Mouse (Mus musculus) embryo, embryonic 10 days (tissue): ENCODE measurements at regions not wholly inside any gene's neighbourhood (a gene's known extent, or its start where the extent isn't known, plus 50 kb on each side); places are given as distances from the start of the nearest gene placed in this dataset.
"Not testable (repeated sequence)": the region's sequence is repeated elsewhere in the genome, so short reads cannot be mapped to it uniquely, and the experiment has no call there.

Source experiments
- DNase-seq: peaks from one replicate; pipeline ENCODE4 v3.0.0-alpha.2; 2015; ENCODE audit warnings: low spot score

- no peak for DNase-seq
Measured at GRCm38 (mm10) chr10:96685991-96686601, 69.3 kb downstream of the Btg1 start.

- no peak for DNase-seq
Measured at GRCm38 (mm10) chr10:96686659-96687440, 70.0 kb downstream of the Btg1 start.

GRCm38 (mm10) chr10:96687441-96687772 is 70.6 kb downstream of the Btg1 start:
- DNase-seq, result no peak

GRCm38 (mm10) chr10:96689976-96690867 is 73.4 kb downstream of the Btg1 start:
- DNase-seq, result no peak

GRCm38 (mm10) chr10:96690868-96691302 is 74.1 kb downstream of the Btg1 start:
- DNase-seq, result no peak

- no peak for DNase-seq
Measured at GRCm38 (mm10) chr10:96691319-96691870, 74.6 kb downstream of the Btg1 start.

GRCm38 (mm10) chr10:96692821-96693220 is 76.0 kb downstream of the Btg1 start:
- no peak for DNase-seq

GRCm38 (mm10) chr10:96693766-96694165 is 77.0 kb downstream of the Btg1 start:
- no peak for DNase-seq

GRCm38 (mm10) chr10:96696571-96696970 is 79.8 kb downstream of the Btg1 start:
- no peak for DNase-seq

- no peak for DNase-seq
Measured at GRCm38 (mm10) chr10:96697781-96698180, 81.0 kb downstream of the Btg1 start.

GRCm38 (mm10) chr10:96706656-96707055 is 89.8 kb downstream of the Btg1 start:
- DNase-seq, result no peak

- DNase-seq, result no peak
Measured at GRCm38 (mm10) chr10:96708471-96708870, 91.7 kb downstream of the Btg1 start.

- no peak for DNase-seq
Measured at GRCm38 (mm10) chr10:96709698-96710356, 93.0 kb downstream of the Btg1 start.

- no peak for DNase-seq
Measured at GRCm38 (mm10) chr10:96711993-96712392, 95.2 kb downstream of the Btg1 start.

- DNase-seq, result no peak
Measured at GRCm38 (mm10) chr10:96714702-96715101, 97.9 kb downstream of the Btg1 start.

- no peak for DNase-seq
Measured at GRCm38 (mm10) chr10:96717281-96717680, 100.5 kb downstream of the Btg1 start.

GRCm38 (mm10) chr10:96718706-96719105 is 101.9 kb downstream of the Btg1 start:
- DNase-seq, result not testable (repeated sequence)

GRCm38 (mm10) chr10:96720281-96720711 is 103.5 kb downstream of the Btg1 start:
- DNase-seq, result no peak

- DNase-seq, result no peak
Measured at GRCm38 (mm10) chr10:96720956-96721688, 104.3 kb downstream of the Btg1 start.

GRCm38 (mm10) chr10:96722491-96722890 is 105.7 kb downstream of the Btg1 start:
- peak; percentile 84 for DNase-seq

- no peak for DNase-seq
Measured at GRCm38 (mm10) chr10:96723071-96723470, 106.3 kb downstream of the Btg1 start.
